Mouse (Mus musculus) cerebellum, adult 18-20 months (tissue): ENCODE measurements around the gene Ell2.

ENCODE experiments used
- DNase-seq, 2 experiments: peaks; one replicate each; pipeline ENCODE4 v3.0.0; 2021

Gene Ell2

GRCm38 (mm10) chr13:75734231-75734630 is 27.7 kb downstream of the Ell2 start:
- DNase-seq = no peak

GRCm38 (mm10) chr13:75735606-75736005 is 29.0 kb downstream of the Ell2 start:
- DNase-seq = no peak

GRCm38 (mm10) chr13:75737991-75738390 is 31.4 kb downstream of the Ell2 start:
- no peak for DNase-seq

- DNase-seq = no peak
These were observed 32.0 kb downstream of the Ell2 start for GRCm38 (mm10) chr13:75738536-75738935.

GRCm38 (mm10) chr13:75738957-75739356 is 32.4 kb downstream of the Ell2 start:
- no peak for DNase-seq

GRCm38 (mm10) chr13:75740018-75740417 is 33.5 kb downstream of the Ell2 start:
- DNase-seq = no peak

- DNase-seq = no peak
These were observed 34.6 kb downstream of the Ell2 start for GRCm38 (mm10) chr13:75741119-75741518.

GRCm38 (mm10) chr13:75741736-75742729 is 35.5 kb downstream of the Ell2 start:
- no peak for DNase-seq

GRCm38 (mm10) chr13:75742970-75743369 is 36.4 kb downstream of the Ell2 start:
- DNase-seq = no peak

GRCm38 (mm10) chr13:75744065-75744464 is 37.5 kb downstream of the Ell2 start:
- DNase-seq = no peak

GRCm38 (mm10) chr13:75745328-75745727 is 38.8 kb downstream of the Ell2 start:
- no peak for DNase-seq

GRCm38 (mm10) chr13:75747265-75747664 is 40.7 kb downstream of the Ell2 start:
- no peak for DNase-seq

GRCm38 (mm10) chr13:75748685-75749084 is 42.1 kb downstream of the Ell2 start:
- DNase-seq = no peak

GRCm38 (mm10) chr13:75750785-75751184 is 44.2 kb downstream of the Ell2 start:
- DNase-seq = no peak

- DNase-seq = peak; percentile 39 to 62
These were observed 45.8 kb downstream of the Ell2 start for GRCm38 (mm10) chr13:75752216-75752938.

- no peak for DNase-seq
These were observed 47.8 kb downstream of the Ell2 start for GRCm38 (mm10) chr13:75754398-75754797.

GRCm38 (mm10) chr13:75760859-75761548 is 54.4 kb downstream of the Ell2 start:
- DNase-seq = no peak

GRCm38 (mm10) chr13:75762759-75763158 is 56.2 kb downstream of the Ell2 start:
- no peak for DNase-seq

- DNase-seq = no peak
These were observed 56.7 kb downstream of the Ell2 start for GRCm38 (mm10) chr13:75763280-75763679.

- DNase-seq = no peak
These were observed 59.2 kb downstream of the Ell2 start for GRCm38 (mm10) chr13:75765742-75766141.

GRCm38 (mm10) chr13:75766238-75766637 is 59.7 kb downstream of the Ell2 start:
- DNase-seq = no peak

- no peak for DNase-seq
These were observed 60.4 kb downstream of the Ell2 start for GRCm38 (mm10) chr13:75766967-75767366.

- DNase-seq = no peak
These were observed 64.2 kb downstream of the Ell2 start for GRCm38 (mm10) chr13:75770744-75771143.
